Mouse (Mus musculus): ENCODE data around the gene Tll1. TPM values are rescaled to one million over a fixed set of nuclear protein-coding genes. Genes with fewer than 3 reads are reported as not detected.

Gene Tll1
- polyA plus RNA-seq, 1 experiment: not detected

- H3K4me3 ChIP-seq (replicated peaks): no peak overlapping the region
- no peaks in the 10 kb centered on the region for H3K4me1 ChIP-seq
- TF ChIP-seq FLI1 (IDR thresholded peaks at IDR 0.05; ENCODE audit: low read length) (no peak), GATA1 (IDR thresholded peaks at IDR 0.05; ENCODE audit: borderline replicate concordance, low read length) (no peak)
- H3K9me3 ChIP-seq: no peaks in the 10 kb centered on the region
- no peaks in the 10 kb centered on the region for H3K27me3 ChIP-seq (replicated peaks)
- H3K36me3 ChIP-seq (replicated peaks; ENCODE audit: low read length): no peaks in the 10 kb centered on the region
Measured at GRCm38 (mm10) chr8:64107190-64107589, 98.9 kb downstream of the Tll1 start.

GRCm38 (mm10) chr8:64073396-64073795 lies 132.7 kb downstream of the Tll1 start:
- TF ChIP-seq GATA1 (IDR thresholded peaks at IDR 0.05; ENCODE audit: borderline replicate concordance, low read length) (no peak), FLI1 (IDR thresholded peaks at IDR 0.05; ENCODE audit: low read length) (no peak)
- no peaks in the 10 kb centered on the region for H3K4me1 ChIP-seq
- no peak overlapping the region for H3K4me3 ChIP-seq (replicated peaks)
- H3K36me3 ChIP-seq (replicated peaks; ENCODE audit: low read length): no peaks in the 10 kb centered on the region
- H3K9me3 ChIP-seq: peaks cover 5% of the 10 kb centered on the region; the same call in 1 of the 2 replicates
- no peaks in the 10 kb centered on the region for H3K27me3 ChIP-seq (replicated peaks)

- H3K4me1 ChIP-seq: no peaks in the 10 kb centered on the region
- no peaks in the 10 kb centered on the region for H3K9me3 ChIP-seq
- TF ChIP-seq FLI1 (IDR thresholded peaks at IDR 0.05; ENCODE audit: low read length): no peak
- no peak for TF ChIP-seq GATA1 (IDR thresholded peaks at IDR 0.05; ENCODE audit: borderline replicate concordance, low read length)
- H3K4me3 ChIP-seq (replicated peaks): no peak overlapping the region
- no peaks in the 10 kb centered on the region for H3K36me3 ChIP-seq (replicated peaks; ENCODE audit: low read length)
- no peaks in the 10 kb centered on the region for H3K27me3 ChIP-seq (replicated peaks)
Measured at GRCm38 (mm10) chr8:64059867-64060266, 146.2 kb downstream of the Tll1 start.

GRCm38 (mm10) chr8:64057571-64057970 lies 148.5 kb downstream of the Tll1 start:
- no peak for TF ChIP-seq GATA1 (IDR thresholded peaks at IDR 0.05; ENCODE audit: borderline replicate concordance, low read length)
- TF ChIP-seq FLI1 (IDR thresholded peaks at IDR 0.05; ENCODE audit: low read length): no peak
- Histone ChIP-seq H3K27me3 (replicated peaks) (no peaks in the 10 kb centered on the region), H3K36me3 (replicated peaks; ENCODE audit: low read length) (no peaks in the 10 kb centered on the region), H3K4me3 (replicated peaks) (no peak overlapping the region), H3K9me3 (no peaks in the 10 kb centered on the region), H3K4me1 (no peaks in the 10 kb centered on the region)

GRCm38 (mm10) chr8:64048556-64048955 lies 157.5 kb downstream of the Tll1 start:
- Histone ChIP-seq H3K36me3 (replicated peaks; ENCODE audit: low read length) (no peaks in the 10 kb centered on the region), H3K27me3 (replicated peaks) (no peaks in the 10 kb centered on the region), H3K4me1 (no peaks in the 10 kb centered on the region), H3K9me3 (no peaks in the 10 kb centered on the region), H3K4me3 (replicated peaks) (no peak overlapping the region)
- TF ChIP-seq GATA1 (IDR thresholded peaks at IDR 0.05; ENCODE audit: borderline replicate concordance, low read length) (no peak), FLI1 (IDR thresholded peaks at IDR 0.05; ENCODE audit: low read length) (no peak)

GRCm38 (mm10) chr8:64047963-64048505 lies 158.0 kb downstream of the Tll1 start:
- Histone ChIP-seq H3K27me3 (replicated peaks) (no peaks in the 10 kb centered on the region), H3K36me3 (replicated peaks; ENCODE audit: low read length) (no peaks in the 10 kb centered on the region), H3K4me1 (no peaks in the 10 kb centered on the region), H3K4me3 (replicated peaks) (no peak overlapping the region), H3K9me3 (no peaks in the 10 kb centered on the region)
- no peak for TF ChIP-seq GATA1 (IDR thresholded peaks at IDR 0.05; ENCODE audit: borderline replicate concordance, low read length)
- no peak for TF ChIP-seq FLI1 (IDR thresholded peaks at IDR 0.05; ENCODE audit: low read length)

GRCm38 (mm10) chr8:64041303-64041884 lies 164.7 kb downstream of the Tll1 start:
- Histone ChIP-seq H3K4me3 (replicated peaks) (no peak overlapping the region), H3K27me3 (replicated peaks) (no peaks in the 10 kb centered on the region), H3K36me3 (replicated peaks; ENCODE audit: low read length) (no peaks in the 10 kb centered on the region), H3K4me1 (no peaks in the 10 kb centered on the region), H3K9me3 (no peaks in the 10 kb centered on the region)
- TF ChIP-seq GATA1 (IDR thresholded peaks at IDR 0.05; ENCODE audit: borderline replicate concordance, low read length) (no peak), FLI1 (IDR thresholded peaks at IDR 0.05; ENCODE audit: low read length) (no peak)

GRCm38 (mm10) chr8:64030672-64031385 lies 175.2 kb downstream of the Tll1 start:
- TF ChIP-seq GATA1 (IDR thresholded peaks at IDR 0.05; ENCODE audit: borderline replicate concordance, low read length): no peak
- no peak for TF ChIP-seq FLI1 (IDR thresholded peaks at IDR 0.05; ENCODE audit: low read length)
- Histone ChIP-seq H3K27me3 (replicated peaks) (no peaks in the 10 kb centered on the region), H3K9me3 (no peaks in the 10 kb centered on the region), H3K4me1 (no peaks in the 10 kb centered on the region), H3K4me3 (replicated peaks) (no peak overlapping the region), H3K36me3 (replicated peaks; ENCODE audit: low read length) (no peaks in the 10 kb centered on the region)

- Histone ChIP-seq H3K9me3 (no peaks in the 10 kb centered on the region), H3K4me3 (replicated peaks) (no peak overlapping the region), H3K36me3 (replicated peaks; ENCODE audit: low read length) (no peaks in the 10 kb centered on the region), H3K27me3 (replicated peaks) (no peaks in the 10 kb centered on the region), H3K4me1 (no peaks in the 10 kb centered on the region)
- TF ChIP-seq GATA1 (IDR thresholded peaks at IDR 0.05; ENCODE audit: borderline replicate concordance, low read length): no peak
- no peak for TF ChIP-seq FLI1 (IDR thresholded peaks at IDR 0.05; ENCODE audit: low read length)
Measured at GRCm38 (mm10) chr8:64030081-64030480, 176.0 kb downstream of the Tll1 start.

GRCm38 (mm10) chr8:64029525-64029924 lies 176.5 kb downstream of the Tll1 start:
- Histone ChIP-seq H3K4me3 (replicated peaks) (no peak overlapping the region), H3K9me3 (no peaks in the 10 kb centered on the region), H3K4me1 (no peaks in the 10 kb centered on the region), H3K36me3 (replicated peaks; ENCODE audit: low read length) (no peaks in the 10 kb centered on the region), H3K27me3 (replicated peaks) (no peaks in the 10 kb centered on the region)
- TF ChIP-seq FLI1 (IDR thresholded peaks at IDR 0.05; ENCODE audit: low read length) (no peak), GATA1 (IDR thresholded peaks at IDR 0.05; ENCODE audit: borderline replicate concordance, low read length) (no peak)

Measured in megakaryocyte, embryonic 14.5 days (primary cell).